Mouse (Mus musculus) liver, embryonic 16.5 days (tissue): Measurements from ENCODE around the gene Iqgap2. TPM values are rescaled to one million over a fixed set of nuclear protein-coding genes. Genes with fewer than 3 reads are reported as not detected.

Source experiments
- ATAC-seq: fragments of 200-750 bp; cut with Nextera tagmentation; 2 replicates; pipeline ENCODE4 v1.8.0; 2017; ENCODE audit warnings: low read depth, mild to moderate bottlenecking, moderate number of reproducible peaks, moderate library complexity
- H3K27ac ChIP-seq: fragments of 300-500 bp; sonication (generic); 2 replicates; pipeline ENCODE4 v1.5.1; 2014; ENCODE audit warnings: mild to moderate bottlenecking, low read length
- H3K27me3 ChIP-seq: fragments of 300-500 bp; sonication (generic); 2 replicates; pipeline ENCODE4 v1.6.1; 2014; ENCODE audit warnings: low read depth, low read length, mixed read lengths; ENCODE audit not compliant: control insufficient read depth, insufficient read depth
- H3K36me3 ChIP-seq: fragments of 300-500 bp; sonication (generic); 2 replicates; pipeline ENCODE4 v1.6.1; 2014; ENCODE audit warnings: mild to moderate bottlenecking; ENCODE audit not compliant: control insufficient read depth, insufficient read depth
- H3K4me1 ChIP-seq: fragments of 300-500 bp; sonication (generic); 2 replicates; pipeline ENCODE4 v1.6.1; 2014; ENCODE audit warnings: low read depth, low read length, mixed read lengths; ENCODE audit not compliant: control insufficient read depth
- H3K4me2 ChIP-seq: fragments of 300-500 bp; sonication (generic); 2 replicates; pipeline ENCODE4 v1.6.1; 2014; ENCODE audit warnings: low read depth, low read length, mixed read lengths
- H3K4me3 ChIP-seq: fragments of 300-500 bp; sonication (generic); 2 replicates; pipeline ENCODE4 v1.5.1; 2014; ENCODE audit warnings: low read depth, mild to moderate bottlenecking, low read length
- H3K9ac ChIP-seq: fragments of 300-500 bp; sonication (generic); 2 replicates; pipeline ENCODE4 v1.6.1; 2014; ENCODE audit warnings: low read depth, low read length
- H3K9me3 ChIP-seq: fragments of 300-500 bp; sonication (generic); replicated peaks from 2 replicates; pipeline ENCODE4 v1.6.1; 2016; ENCODE audit warnings: low read length; ENCODE audit not compliant: control insufficient read depth
- WGBS: fragments of 180-500 bp; shearing (Covaris S2); extraction: QIAGEN DNeasy Blood & Tissue Kit; methylation state at CpG from one replicate; pipeline ENCODE4 v1.1.7; 2014; ENCODE audit not compliant: insufficient replicate concordance; 5-methylcytosine and 5-hydroxymethylcytosine counted together
- polyA plus RNA-seq: library from polyadenylated mRNA; unstranded; fragments of >200 nt; fragmentation: Nextera tagmentation; extraction: Ambion mirVana; gene quantifications from 2 replicates; pipeline ENCODE4 v1.2.1, GENCODE M21; 2015

Iqgap2 gene
- polyA plus RNA-seq, 1 experiment from 2014 or later = 20.3 TPM

GRCm38 (mm10) chr13:95643740-95644139 lies 248.0 kb downstream of the Iqgap2 start:
- no peak overlapping the region for H3K27ac ChIP-seq
- H3K36me3 ChIP-seq = peaks cover 31% of the 10 kb centered on the region
- no peak overlapping the region for H3K4me2 ChIP-seq
- H3K27me3 ChIP-seq = no peaks in the 10 kb centered on the region
- WGBS = 75% methylated on average over 7 of the region's 7 CpGs
- no peaks in the 10 kb centered on the region for H3K9me3 ChIP-seq
- no peak overlapping the region for H3K4me3 ChIP-seq
- ATAC-seq = no peak
- H3K4me1 ChIP-seq = no peaks in the 10 kb centered on the region; the same call in 1 of the 2 replicates
- H3K9ac ChIP-seq = no peak overlapping the region

GRCm38 (mm10) chr13:95641061-95641986 lies 250.4 kb downstream of the Iqgap2 start:
- 87% methylated on average over 17 of the region's 17 CpGs for WGBS
- no peaks in the 10 kb centered on the region for H3K9me3 ChIP-seq
- no peak for ATAC-seq
- no peak overlapping the region for H3K4me3 ChIP-seq
- H3K36me3 ChIP-seq = peaks cover 37% of the 10 kb centered on the region
- H3K27me3 ChIP-seq = no peaks in the 10 kb centered on the region
- peaks cover 6% of the 10 kb centered on the region for H3K4me1 ChIP-seq
- no peak overlapping the region for H3K4me2 ChIP-seq
- H3K27ac ChIP-seq = no peak overlapping the region
- H3K9ac ChIP-seq = no peak overlapping the region

GRCm38 (mm10) chr13:95640408-95640807 lies 251.3 kb downstream of the Iqgap2 start:
- Histone ChIP-seq H3K4me3 (no peak overlapping the region), H3K9me3 (no peaks in the 10 kb centered on the region), H3K4me1 (peaks cover 6% of the 10 kb centered on the region), H3K9ac (no peak overlapping the region), H3K36me3 (peaks cover 35% of the 10 kb centered on the region), H3K4me2 (no peak overlapping the region), H3K27ac (no peak overlapping the region), H3K27me3 (no peaks in the 10 kb centered on the region)
- 73% methylated on average over 1 of the region's 1 CpGs for WGBS
- ATAC-seq = no peak

- Histone ChIP-seq H3K4me1 (peaks cover 6% of the 10 kb centered on the region), H3K4me3 (no peak overlapping the region), H3K36me3 (peaks cover 28% of the 10 kb centered on the region), H3K4me2 (no peak overlapping the region), H3K9ac (no peak overlapping the region), H3K9me3 (no peaks in the 10 kb centered on the region), H3K27ac (no peak overlapping the region), H3K27me3 (no peaks in the 10 kb centered on the region)
- ATAC-seq = no peak
- WGBS = 61% methylated on average over 15 of the region's 15 CpGs
These were observed 252.2 kb downstream of the Iqgap2 start for GRCm38 (mm10) chr13:95639336-95640116.

GRCm38 (mm10) chr13:95638894-95639293 lies 252.8 kb downstream of the Iqgap2 start:
- Histone ChIP-seq H3K9ac (no peak overlapping the region), H3K4me1 (peaks cover 6% of the 10 kb centered on the region), H3K4me3 (no peak overlapping the region), H3K9me3 (no peaks in the 10 kb centered on the region), H3K4me2 (no peak overlapping the region), H3K36me3 (peaks cover 25% of the 10 kb centered on the region), H3K27ac (no peak overlapping the region; the same call in 1 of the 2 replicates), H3K27me3 (no peaks in the 10 kb centered on the region)
- WGBS = 31% methylated on average over 5 of the region's 5 CpGs
- peak; percentile 61 for ATAC-seq

- H3K4me2 ChIP-seq = no peak overlapping the region
- H3K27me3 ChIP-seq = no peaks in the 10 kb centered on the region
- no peaks in the 10 kb centered on the region for H3K9me3 ChIP-seq
- H3K4me1 ChIP-seq = peaks cover 6% of the 10 kb centered on the region
- 60% methylated on average over 10 of the region's 10 CpGs for WGBS
- no peak overlapping the region for H3K4me3 ChIP-seq
- ATAC-seq = peak; percentile 35
- no peak overlapping the region for H3K9ac ChIP-seq
- peaks cover 20% of the 10 kb centered on the region for H3K36me3 ChIP-seq
- H3K27ac ChIP-seq = no peak overlapping the region
These were observed 254.0 kb downstream of the Iqgap2 start for GRCm38 (mm10) chr13:95637737-95638136.

- Histone ChIP-seq H3K27ac (no peak overlapping the region), H3K4me1 (peaks cover 6% of the 10 kb centered on the region), H3K9me3 (no peaks in the 10 kb centered on the region), H3K4me3 (no peak overlapping the region), H3K4me2 (no peak overlapping the region), H3K36me3 (peaks cover 12% of the 10 kb centered on the region), H3K27me3 (no peaks in the 10 kb centered on the region), H3K9ac (no peak overlapping the region)
- 74% methylated on average over 12 of the region's 12 CpGs for WGBS
- no peak for ATAC-seq
These were observed 256.4 kb downstream of the Iqgap2 start for GRCm38 (mm10) chr13:95635301-95635700.

- H3K27me3 ChIP-seq = no peaks in the 10 kb centered on the region
- peaks cover 15% of the 10 kb centered on the region for H3K36me3 ChIP-seq
- no peak overlapping the region for H3K27ac ChIP-seq
- no peak overlapping the region for H3K9ac ChIP-seq
- H3K4me2 ChIP-seq = no peak overlapping the region
- no peaks in the 10 kb centered on the region for H3K9me3 ChIP-seq
- 8% methylated on average over 2 of the region's 2 CpGs for WGBS
- no peak overlapping the region for H3K4me3 ChIP-seq
- no peak for ATAC-seq
- H3K4me1 ChIP-seq = peaks cover 6% of the 10 kb centered on the region
These were observed 257.3 kb downstream of the Iqgap2 start for GRCm38 (mm10) chr13:95634451-95634850.

- no peak for ATAC-seq
- Histone ChIP-seq H3K4me3 (no peak overlapping the region), H3K27me3 (no peaks in the 10 kb centered on the region), H3K9me3 (no peaks in the 10 kb centered on the region), H3K36me3 (peaks cover 23% of the 10 kb centered on the region), H3K27ac (no peak overlapping the region), H3K4me2 (no peak overlapping the region), H3K9ac (no peak overlapping the region), H3K4me1 (peaks cover 3% of the 10 kb centered on the region)
- 44% methylated on average over 2 of the region's 2 CpGs for WGBS
These were observed 258.3 kb downstream of the Iqgap2 start for GRCm38 (mm10) chr13:95633384-95633783.
